Mouse (Mus musculus) lung, postnatal 0 days (tissue): Measurements from ENCODE around the gene Gatb. TPM values are rescaled to one million over a fixed set of nuclear protein-coding genes. Genes with fewer than 3 reads are reported as not detected.

Experiments
- ATAC-seq: fragments of 200-750 bp; cut with Nextera tagmentation; 2 replicates; pipeline ENCODE4 v1.8.0; 2017; ENCODE audit warnings: moderate library complexity
- DNase-seq: peaks from one replicate; pipeline ENCODE4 v3.0.0-alpha.2; 2016; ENCODE audit warnings: low spot score
- H3K27ac ChIP-seq: fragments of 300-500 bp; sonication (generic); 2 replicates; pipeline ENCODE4 v1.5.1; 2014; ENCODE audit warnings: antibody characterized with exemption, mild to moderate bottlenecking, low read length, mixed read lengths
- H3K27me3 ChIP-seq: fragments of 300-500 bp; sonication (generic); replicated peaks from 2 replicates; pipeline ENCODE4 v1.6.1; 2014; ENCODE audit warnings: low read length, mixed read lengths; ENCODE audit not compliant: insufficient read depth
- H3K36me3 ChIP-seq: fragments of 300-500 bp; sonication (generic); 2 replicates; pipeline ENCODE4 v1.6.1; 2014; ENCODE audit warnings: low read length, mixed read lengths; ENCODE audit not compliant: insufficient read depth
- H3K4me1 ChIP-seq: fragments of 300-500 bp; sonication (generic); 2 replicates; pipeline ENCODE4 v1.6.1; 2014; ENCODE audit warnings: antibody characterized with exemption, low read depth, low read length, mixed read lengths; ENCODE audit not compliant: insufficient read depth
- H3K4me2 ChIP-seq: fragments of 300-500 bp; sonication (generic); replicated peaks from 2 replicates; pipeline ENCODE4 v1.6.1; 2014; ENCODE audit warnings: low read depth, mild to moderate bottlenecking, low read length, moderate library complexity, mixed read lengths
- H3K4me3 ChIP-seq: fragments of 300-500 bp; sonication (generic); 2 replicates; pipeline ENCODE4 v1.5.1; 2014; ENCODE audit warnings: low read depth, low read length
- H3K9ac ChIP-seq: fragments of 300-500 bp; sonication (generic); replicated peaks from 2 replicates; pipeline ENCODE4 v1.6.1; 2014; ENCODE audit warnings: low read depth, mild to moderate bottlenecking
- H3K9me3 ChIP-seq: fragments of 300-500 bp; sonication (generic); 2 replicates; pipeline ENCODE4 v1.6.1; 2016; ENCODE audit warnings: low read length, mixed read lengths
- CTCF ChIP-seq: IDR thresholded peaks from 2 replicates; pipeline ENCODE4 v1.5.1; 2016; ENCODE audit warnings: antibody characterized with exemption, mild to moderate bottlenecking
- EP300 ChIP-seq: IDR thresholded peaks from 2 replicates; pipeline ENCODE4 v1.6.1; 2016; ENCODE audit warnings: antibody characterized with exemption, mild to moderate bottlenecking, control low read depth
- WGBS: fragments of 180-500 bp; shearing (Covaris S2); extraction: QIAGEN DNeasy Blood & Tissue Kit; methylation state at CpG from one replicate; pipeline ENCODE4 v1.1.7; 2014; 5-methylcytosine and 5-hydroxymethylcytosine counted together
- polyA plus RNA-seq: library from polyadenylated mRNA; unstranded; fragments of >200 nt; fragmentation: Nextera tagmentation; extraction: Ambion mirVana; gene quantifications from 2 replicates; pipeline ENCODE4 v1.2.1, GENCODE M21; 2015

The Gatb gene
- 9.2 and 9.3 TPM in 2 replicates for polyA plus RNA-seq

GRCm38 (mm10) chr3:85573864-85574830, at the start of gene Gatb:
Gene Gatb (plus strand): TSS chr3:85574119.
- Histone ChIP-seq H3K27ac (peak within 1 kb of the TSS; percentile 77), H3K27me3 (no peaks in the 10 kb centered on the region), H3K4me1 (0 out of 2 replicates have a peak, but pooled peaks cover 2% of the 10 kb centered on the region), H3K9me3 (no peaks in the 10 kb centered on the region), H3K9ac (peak within 1 kb of the TSS; percentile 80), H3K36me3 (no peaks in the 10 kb centered on the region), H3K4me3 (peak within 1 kb of the TSS; percentile 71), H3K4me2 (peak within 1 kb of the TSS; percentile 84)
- ATAC-seq (peak; percentile 100), DNase-seq (peak; percentile 100)
- WGBS = 3% methylated on average over 41 of the region's 41 CpGs
- TF ChIP-seq CTCF (peak; percentile 84), EP300 (0 out of 2 replicates have a peak, but pooled peaks have one; percentile 35)

GRCm38 (mm10) chr3:85530601-85531161, 43.2 kb upstream of the Gatb start:
- Histone ChIP-seq H3K4me3 (no peak overlapping the region), H3K4me1 (no peaks in the 10 kb centered on the region), H3K9ac (no peak overlapping the region), H3K27ac (no peak overlapping the region), H3K4me2 (no peak overlapping the region), H3K9me3 (no peaks in the 10 kb centered on the region), H3K27me3 (no peaks in the 10 kb centered on the region), H3K36me3 (no peaks in the 10 kb centered on the region)
- WGBS = 78% methylated on average over 8 of the region's 8 CpGs
- TF ChIP-seq CTCF (no peak), EP300 (no peak)
- DNase-seq (no peak), ATAC-seq (no peak)

- 81% methylated on average over 3 of the region's 3 CpGs for WGBS
- Histone ChIP-seq H3K4me1 (no peaks in the 10 kb centered on the region), H3K4me3 (no peak overlapping the region), H3K9ac (no peak overlapping the region), H3K36me3 (no peaks in the 10 kb centered on the region), H3K4me2 (no peak overlapping the region), H3K27ac (no peak overlapping the region), H3K27me3 (no peaks in the 10 kb centered on the region), H3K9me3 (no peaks in the 10 kb centered on the region)
- no peak for DNase-seq
- ATAC-seq = no peak
- TF ChIP-seq CTCF = no peak
- no peak for TF ChIP-seq EP300
These were observed 41.5 kb upstream of the Gatb start for GRCm38 (mm10) chr3:85532376-85532775.

- Histone ChIP-seq H3K27me3 (no peaks in the 10 kb centered on the region), H3K9me3 (no peaks in the 10 kb centered on the region), H3K4me1 (no peaks in the 10 kb centered on the region), H3K36me3 (no peaks in the 10 kb centered on the region), H3K4me3 (no peak overlapping the region), H3K9ac (no peak overlapping the region), H3K27ac (no peak overlapping the region), H3K4me2 (no peak overlapping the region)
- WGBS = 71% methylated on average over 3 of the region's 3 CpGs
- DNase-seq (no peak), ATAC-seq (no peak)
- TF ChIP-seq EP300 (no peak), CTCF (no peak)
These were observed 38.9 kb upstream of the Gatb start for GRCm38 (mm10) chr3:85535042-85535441.

- 62% methylated on average over 11 of the region's 11 CpGs for WGBS
- H3K27ac ChIP-seq = no peak overlapping the region
These were observed 38.0 kb upstream of the Gatb start for GRCm38 (mm10) chr3:85535621-85536520.

More at GRCm38 (mm10) chr3:85535621-85536520, 38.0 kb upstream of the Gatb start:
- Histone ChIP-seq H3K36me3 (no peaks in the 10 kb centered on the region), H3K4me2 (no peak overlapping the region), H3K9me3 (no peaks in the 10 kb centered on the region), H3K9ac (no peak overlapping the region), H3K4me1 (no peaks in the 10 kb centered on the region), H3K27me3 (no peaks in the 10 kb centered on the region), H3K4me3 (no peak overlapping the region)
- ATAC-seq (no peak), DNase-seq (no peak)
- no peak for TF ChIP-seq CTCF
- TF ChIP-seq EP300 = no peak
